Mouse (Mus musculus) neural tube, embryonic 11.5 days (tissue): ENCODE data around the gene Akt1s1. TPM values are rescaled to one million over a fixed set of nuclear protein-coding genes. Genes with fewer than 3 reads are reported as not detected.
A peak's percentile ranks its signal among the peaks of the same experiment; 100 is the strongest.

ENCODE experiments used
- ATAC-seq: fragments of 200-750 bp; cut with Nextera tagmentation; 2 replicates; pipeline ENCODE4 v1.8.0; 2017; ENCODE audit warnings: moderate number of reproducible peaks, mild to moderate bottlenecking, moderate TSS enrichment, moderate library complexity; ENCODE audit not compliant: insufficient read depth, low FRiP score, low TSS enrichment
- DNase-seq: peaks from one replicate; pipeline ENCODE4 v3.0.0-alpha.2; 2015; ENCODE audit warnings: low spot score
- H3K27ac ChIP-seq: fragments of 300-500 bp; sonication (generic); 2 replicates; pipeline ENCODE4 v1.5.1; 2014; ENCODE audit warnings: low read depth, mild to moderate bottlenecking, low read length
- H3K27me3 ChIP-seq: fragments of 300-500 bp; sonication (generic); 2 replicates; pipeline ENCODE4 v1.6.1; 2014; ENCODE audit warnings: mild to moderate bottlenecking, low read length, mixed read lengths; ENCODE audit not compliant: control insufficient read depth, insufficient read depth
- H3K36me3 ChIP-seq: fragments of 300-500 bp; sonication (generic); 2 replicates; pipeline ENCODE4 v1.6.1; 2014; ENCODE audit warnings: mild to moderate bottlenecking, low read length, moderate library complexity, mixed read lengths; ENCODE audit not compliant: control insufficient read depth, insufficient read depth
- H3K4me1 ChIP-seq: fragments of 300-500 bp; sonication (generic); 2 replicates; pipeline ENCODE4 v1.6.1; 2014; ENCODE audit warnings: low read length, mixed read lengths; ENCODE audit not compliant: control insufficient read depth, insufficient read depth
- H3K4me2 ChIP-seq: fragments of 300-500 bp; sonication (generic); 2 replicates; pipeline ENCODE4 v1.6.1; 2014; ENCODE audit warnings: low read depth, mild to moderate bottlenecking, moderate library complexity
- H3K4me3 ChIP-seq: fragments of 300-500 bp; sonication (generic); 2 replicates; pipeline ENCODE4 v1.5.1; 2014; ENCODE audit warnings: low read depth, low read length
- H3K9ac ChIP-seq: fragments of 300-500 bp; sonication (generic); 2 replicates; pipeline ENCODE4 v1.6.1; 2014; ENCODE audit warnings: mild to moderate bottlenecking, low read length
- H3K9me3 ChIP-seq: fragments of 300-500 bp; sonication (generic); 2 replicates; pipeline ENCODE4 v1.6.1; 2016; ENCODE audit warnings: low read length; ENCODE audit not compliant: control insufficient read depth
- WGBS: fragments of 180-500 bp; shearing (Covaris S2); extraction: QIAGEN DNeasy Blood & Tissue Kit; methylation state at CpG from one replicate; pipeline ENCODE4 v1.1.7; 2014; 5-methylcytosine and 5-hydroxymethylcytosine counted together
- polyA plus RNA-seq: library from polyadenylated mRNA; unstranded; fragments of >200 nt; fragmentation: Nextera tagmentation; extraction: Ambion mirVana; gene quantifications from 2 replicates; pipeline ENCODE4 v1.2.1, GENCODE M21; 2014

Akt1s1 gene
- polyA plus RNA-seq, 1 experiment from 2014 or later: 37.2 TPM

GRCm38 (mm10) chr7:44853596-44854355 lies 5.0 kb downstream of the Akt1s1 start:
- DNase-seq: no peak
- peak overlapping the region; percentile 91 for H3K4me2 ChIP-seq
- WGBS: 29% methylated on average over 26 of the region's 26 CpGs

DNA sequence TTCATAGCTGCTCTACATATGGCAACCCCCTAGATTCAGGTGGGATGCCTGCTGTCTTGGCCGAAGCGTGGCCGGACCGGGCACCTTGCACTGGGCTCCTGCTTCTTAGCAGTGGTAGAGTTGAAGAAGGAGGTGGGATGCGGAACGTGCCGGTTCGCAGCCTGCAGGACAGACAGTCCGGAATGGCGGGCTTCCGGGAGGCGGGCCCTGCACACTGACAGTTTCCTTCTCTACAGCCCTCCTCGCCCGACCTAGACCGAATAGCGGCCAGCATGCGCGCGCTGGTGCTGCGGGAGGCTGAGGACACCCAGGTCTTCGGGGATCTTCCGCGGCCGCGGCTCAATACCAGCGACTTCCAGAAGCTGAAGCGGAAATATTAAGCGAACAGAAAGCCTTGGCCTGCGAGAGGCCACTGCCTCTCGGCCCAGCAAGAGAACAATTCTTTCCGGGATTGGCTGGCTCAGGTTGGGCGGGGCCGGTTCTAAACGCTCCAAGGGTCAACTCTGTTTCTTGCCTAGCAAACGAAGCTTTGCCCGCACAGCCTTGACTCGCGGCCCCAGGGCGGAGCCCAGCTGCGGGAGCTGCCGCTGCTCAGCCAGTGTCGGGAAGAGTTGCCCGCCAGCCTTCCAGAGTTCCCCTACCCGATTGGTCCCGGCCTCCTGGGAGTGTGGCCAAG lies 5.7 kb downstream of the Akt1s1 start:
- Histone ChIP-seq H3K9me3 (no peaks in the 10 kb centered on the region), H3K9ac (peak overlapping the region; percentile 69), H3K4me2 (peak overlapping the region; percentile 91), H3K4me1 (peaks cover 34% of the 10 kb centered on the region), H3K36me3 (no peaks in the 10 kb centered on the region), H3K27me3 (no peaks in the 10 kb centered on the region), H3K27ac (peak overlapping the region; percentile 92), H3K4me3 (peak overlapping the region; percentile 44)
- DNase-seq (peak; percentile 78), ATAC-seq (peak; percentile 17; the same call in 1 of the 2 replicates)
- WGBS: 1% methylated on average over 45 of the region's 45 CpGs

More at GRCm38 (mm10) chr7:44853596-44854355, 5.0 kb downstream of the Akt1s1 start:
- Histone ChIP-seq H3K4me1 (peaks cover 34% of the 10 kb centered on the region), H3K4me3 (peak overlapping the region; percentile 44), H3K9me3 (no peaks in the 10 kb centered on the region), H3K27me3 (no peaks in the 10 kb centered on the region), H3K9ac (peak overlapping the region; percentile 69), H3K27ac (peak overlapping the region; percentile 92), H3K36me3 (no peaks in the 10 kb centered on the region)
- no peak for ATAC-seq

DNA sequence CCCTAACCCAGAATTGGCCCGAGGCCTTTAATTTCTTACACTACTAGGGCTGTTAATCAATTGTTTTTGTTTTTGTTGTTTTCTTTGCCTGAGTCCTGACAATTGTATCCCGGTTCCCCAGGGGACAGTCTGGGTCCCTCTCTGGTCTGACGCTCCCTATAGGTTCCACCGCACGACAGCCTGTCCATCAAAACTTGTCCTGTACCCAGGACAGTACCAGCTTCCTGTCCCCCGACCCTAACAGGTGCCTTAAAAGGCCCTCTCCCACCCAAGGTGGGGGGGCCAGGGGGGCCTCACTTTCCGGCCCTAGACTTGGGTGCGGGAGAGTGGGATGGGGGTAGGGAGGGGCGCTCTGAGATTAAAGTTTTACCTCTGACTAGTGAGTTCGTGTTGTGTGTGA lies 6.2 kb downstream of the Akt1s1 start:
- Histone ChIP-seq H3K4me2 (peak overlapping the region; percentile 91), H3K27ac (peak overlapping the region; percentile 92), H3K27me3 (no peaks in the 10 kb centered on the region), H3K36me3 (no peaks in the 10 kb centered on the region), H3K9me3 (no peaks in the 10 kb centered on the region), H3K4me3 (peak overlapping the region; percentile 44), H3K9ac (peak overlapping the region; percentile 69), H3K4me1 (peaks cover 34% of the 10 kb centered on the region)
- 49% methylated on average over 10 of the region's 10 CpGs for WGBS
- ATAC-seq (no peak), DNase-seq (no peak)

DNA sequence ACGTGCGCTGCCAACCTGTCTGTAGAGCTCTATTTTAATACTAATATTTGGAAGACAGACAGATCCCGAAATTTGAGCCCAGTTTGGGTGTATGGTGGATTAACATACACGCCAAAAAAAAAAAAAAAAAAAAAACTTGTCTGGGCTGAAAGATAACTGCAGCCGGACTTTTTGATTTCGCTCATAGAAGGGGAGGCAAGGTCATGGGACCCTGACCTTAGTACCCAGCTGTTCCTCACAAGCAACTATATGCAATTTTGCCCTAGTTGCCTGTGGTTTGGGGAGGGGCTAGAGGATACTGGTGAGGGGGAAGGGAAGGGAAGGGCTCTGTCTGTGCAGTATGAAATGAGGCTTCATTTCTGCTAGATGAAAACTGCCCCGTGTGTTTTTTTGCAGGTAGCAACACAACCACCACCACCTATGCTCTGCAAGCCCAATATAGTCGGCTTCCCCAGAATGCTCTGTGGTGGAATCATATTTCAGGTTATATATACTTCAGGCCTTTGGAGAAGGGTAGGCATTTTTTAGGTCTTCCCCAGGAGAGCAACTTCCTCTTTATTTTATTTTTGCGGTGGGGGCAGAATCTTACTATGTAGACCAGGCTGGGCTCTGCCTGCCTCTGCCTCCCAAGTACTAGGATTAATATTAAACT lies 7.6 kb downstream of the Akt1s1 start:
- Histone ChIP-seq H3K4me3 (peak overlapping the region; percentile 70), H3K9ac (no peak overlapping the region; the same call in 1 of the 2 replicates), H3K4me1 (peaks cover 29% of the 10 kb centered on the region), H3K9me3 (no peaks in the 10 kb centered on the region), H3K27ac (peak overlapping the region; percentile 84; the same call in 1 of the 2 replicates), H3K4me2 (peak overlapping the region; percentile 73), H3K36me3 (no peaks in the 10 kb centered on the region; the same call in 1 of the 2 replicates), H3K27me3 (no peaks in the 10 kb centered on the region)
- DNase-seq (no peak), ATAC-seq (no peak)
- WGBS: 74% methylated on average over 9 of the region's 9 CpGs

DNA sequence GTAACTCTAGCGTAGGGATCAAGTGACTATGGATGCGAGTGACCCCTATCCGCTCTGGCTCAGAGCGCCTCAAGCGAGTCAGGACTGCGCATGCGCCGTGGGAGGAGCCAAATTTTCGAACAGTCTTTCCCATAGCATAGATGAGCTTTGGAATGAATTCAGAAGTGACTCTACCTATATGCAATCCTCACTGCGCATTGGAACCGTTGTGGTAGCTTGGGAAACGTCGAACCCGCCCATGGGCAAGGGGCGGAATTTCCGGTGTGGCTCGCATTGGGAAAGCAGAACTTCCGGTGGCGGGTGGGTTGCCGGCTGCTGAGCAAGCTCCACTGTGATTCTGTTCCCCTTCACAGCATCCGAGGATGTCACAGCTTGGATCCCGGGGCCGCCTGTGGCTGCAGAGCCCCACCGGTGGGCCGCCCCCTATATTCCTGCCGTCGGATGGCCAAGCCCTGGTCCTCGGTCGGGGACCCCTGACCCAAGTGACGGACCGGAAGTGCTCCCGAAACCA lies 8.3 kb downstream of the Akt1s1 start, which contains the start of gene Pnkp:
Pnkp (plus strand) TSS at position 98 of the 511 bp plus-strand sequence.
- H3K4me1 ChIP-seq: peaks cover 29% of the 10 kb centered on the region

GRCm38 (mm10) chr7:44857905-44858304 lies 9.1 kb downstream of the Akt1s1 start:
- Histone ChIP-seq H3K9me3 (no peaks in the 10 kb centered on the region), H3K27me3 (no peaks in the 10 kb centered on the region), H3K4me3 (peak overlapping the region; percentile 70), H3K4me2 (peak overlapping the region; percentile 73), H3K36me3 (peaks cover 11% of the 10 kb centered on the region), H3K9ac (peak overlapping the region; percentile 76), H3K4me1 (peaks cover 28% of the 10 kb centered on the region), H3K27ac (no peak overlapping the region)
- no peak for DNase-seq
- WGBS: 27% methylated on average over 8 of the region's 8 CpGs
- ATAC-seq: no peak

More for the DNA sequence above, 8.3 kb downstream of the Akt1s1 start, which contains the start of gene Pnkp:
- WGBS: under 1% methylated on average over 32 of the region's 32 CpGs
- peak; percentile 89 for DNase-seq
- Histone ChIP-seq H3K27ac (peak within 1 kb of the TSS; percentile 84), H3K9ac (peak within 1 kb of the TSS; percentile 76), H3K36me3 (peaks cover 4% of the 10 kb centered on the region), H3K4me3 (peak within 1 kb of the TSS; percentile 70), H3K27me3 (no peaks in the 10 kb centered on the region), H3K9me3 (no peaks in the 10 kb centered on the region), H3K4me2 (peak within 1 kb of the TSS; percentile 73)
- ATAC-seq: peak; percentile 32; the same call in 1 of the 2 replicates

- WGBS: 96% methylated on average over 11 of the region's 11 CpGs
- no peak for ATAC-seq
- Histone ChIP-seq H3K27me3 (no peaks in the 10 kb centered on the region), H3K27ac (no peak overlapping the region), H3K4me1 (peaks cover 17% of the 10 kb centered on the region), H3K9me3 (no peaks in the 10 kb centered on the region), H3K9ac (no peak overlapping the region), H3K36me3 (peaks cover 24% of the 10 kb centered on the region), H3K4me2 (no peak overlapping the region), H3K4me3 (no peak overlapping the region)
- no peak for DNase-seq
Observed at GRCm38 (mm10) chr7:44859896-44860295, 11.1 kb downstream of the Akt1s1 start.
